Mouse (Mus musculus) frontal cortex, adult 2 months (tissue): ENCODE measurements around the gene Sf3a1. TPM values are rescaled to one million over a fixed set of nuclear protein-coding genes. Genes with fewer than 3 reads are reported as not detected.

Experiments used
- polyA plus RNA-seq: library from polyadenylated mRNA; depleted of rRNA; stranded (reverse); fragments of >200 nt; gene quantifications from 2 replicates; pipeline ENCODE4 v1.2.3, GENCODE M21; 2012; rRNA removed

Sf3a1 gene
- polyA plus RNA-seq, 1 experiment: 49.0 TPM

Other genes starting within 250 kb of the Sf3a1 start
- 23.9 and 24.0 TPM in 2 replicates for gene Slc35e4, start 245.7 kb upstream of the Sf3a1 start, polyA plus RNA-seq
- gene Tcn2, start 228.2 kb upstream of the Sf3a1 start, polyA plus RNA-seq: 33.2 and 39.2 TPM in 2 replicates
- 34.4 and 36.9 TPM in 2 replicates for gene Pes1, start 196.4 kb upstream of the Sf3a1 start, polyA plus RNA-seq
- gene 4930556J24Rik, start 183.6 kb upstream of the Sf3a1 start, polyA plus RNA-seq: 0.06 TPM in 1 of 2 replicates, not detected in the other
- gene Gal3st1, start 176.7 kb upstream of the Sf3a1 start, polyA plus RNA-seq: 25.5 and 26.8 TPM in 2 replicates
- gene Sec14l4, start 128.9 kb upstream of the Sf3a1 start, polyA plus RNA-seq: 0.08 and 0.30 TPM in 2 replicates
- gene Sec14l3, start 95.5 kb upstream of the Sf3a1 start, polyA plus RNA-seq: 0.40 and 2.2 TPM in 2 replicates
- gene Mtfp1, start 64.9 kb upstream of the Sf3a1 start, polyA plus RNA-seq: 112 and 119 TPM in 2 replicates
- 41.8 and 43.0 TPM in 2 replicates for gene Sec14l2, start 36.9 kb upstream of the Sf3a1 start, polyA plus RNA-seq
- gene Rnf215, start 25.1 kb upstream of the Sf3a1 start, polyA plus RNA-seq: 47.6 and 48.7 TPM in 2 replicates
- 22.5 and 23.8 TPM in 2 replicates for gene Ccdc157, start 57 bp upstream of the Sf3a1 start, polyA plus RNA-seq
- 56.4 and 59.0 TPM in 2 replicates for gene Tbc1d10a, start 26.4 kb downstream of the Sf3a1 start, polyA plus RNA-seq
- gene Castor1, start 57.9 kb downstream of the Sf3a1 start, polyA plus RNA-seq: 4.5 and 5.2 TPM in 2 replicates
- 0.08 and 0.18 TPM in 2 replicates for gene Osm, start 76.1 kb downstream of the Sf3a1 start, polyA plus RNA-seq
- gene Lif, start 97.2 kb downstream of the Sf3a1 start, polyA plus RNA-seq: 0.36 TPM in 2 replicates